Mouse (Mus musculus): ENCODE data around the gene 4931406P16Rik. TPM values are rescaled to one million over a fixed set of nuclear protein-coding genes. Genes with fewer than 3 reads are reported as not detected.
A peak's percentile ranks its signal among the peaks of the same experiment; 100 is the strongest.

The 4931406P16Rik gene
- polyA plus RNA-seq, 1 experiment from 2014 or later, result 37.2 TPM

DNA sequence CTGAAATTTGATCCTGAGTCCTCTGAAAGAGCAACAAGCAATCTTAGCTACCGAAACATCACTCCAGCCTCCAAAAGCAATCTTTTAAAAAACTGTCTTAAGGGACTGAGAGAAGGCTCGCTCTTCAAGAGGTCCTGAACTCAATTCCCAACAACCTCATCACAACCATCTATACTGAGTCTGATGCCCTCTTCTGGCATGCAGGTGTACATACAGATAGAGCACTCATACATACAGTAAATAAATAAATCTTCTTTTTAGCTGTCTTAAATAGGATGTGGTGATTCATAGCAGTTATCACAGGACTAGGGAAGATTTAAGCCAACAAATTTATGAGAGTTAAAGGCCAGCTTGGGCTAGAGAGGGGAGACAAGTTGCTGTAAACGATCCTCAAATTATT is 117.7 kb downstream of the 4931406P16Rik start:
- WGBS, result 49% methylated on average over 3 of the region's 3 CpGs
- peak overlapping the region; percentile 92 for H3K9ac ChIP-seq
- H3K27me3 ChIP-seq (replicated peaks), result no peaks in the 10 kb centered on the region
- ATAC-seq (ENCODE audit: low FRiP score, low read depth), result no peak
- no peak overlapping the region for H3K27ac ChIP-seq
- no peaks in the 10 kb centered on the region for H3K9me3 ChIP-seq
- H3K4me3 ChIP-seq, result peak overlapping the region; percentile 96
- H3K4me2 ChIP-seq (replicated peaks), result peak overlapping the region; percentile 94
- H3K36me3 ChIP-seq, result peaks cover 27% of the 10 kb centered on the region
- 0 out of 2 replicates have a peak, but pooled peaks cover 9% of the 10 kb centered on the region for H3K4me1 ChIP-seq

DNA sequence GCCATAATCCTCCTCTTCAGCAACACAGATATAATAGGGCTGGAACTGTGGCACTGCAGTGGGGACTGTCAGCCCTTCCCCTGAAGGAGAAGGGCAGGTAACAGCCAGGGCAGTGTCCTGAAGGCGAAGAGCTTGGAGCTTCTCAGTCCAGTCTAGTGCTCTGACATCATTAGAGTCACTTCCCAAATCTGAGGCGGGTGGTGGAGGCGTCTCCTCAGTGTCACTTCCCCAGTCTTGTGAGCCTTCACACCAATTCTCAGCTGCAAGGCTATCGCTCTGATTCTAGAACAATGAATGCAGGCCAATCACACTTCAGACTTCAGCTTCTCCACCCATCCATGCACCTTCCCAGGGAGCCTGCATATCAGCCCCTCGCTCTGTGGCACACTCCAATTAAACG is 120.5 kb downstream of the 4931406P16Rik start:
- H3K4me2 ChIP-seq (replicated peaks), result no peak overlapping the region
- H3K27me3 ChIP-seq (replicated peaks), result no peaks in the 10 kb centered on the region
- WGBS, result 89% methylated on average over 6 of the region's 6 CpGs
- peaks cover 45% of the 10 kb centered on the region for H3K36me3 ChIP-seq
- H3K9me3 ChIP-seq, result no peaks in the 10 kb centered on the region
- H3K4me3 ChIP-seq, result no peak overlapping the region
- 0 out of 2 replicates have a peak, but pooled peaks cover 9% of the 10 kb centered on the region for H3K4me1 ChIP-seq
- no peak overlapping the region for H3K27ac ChIP-seq
- H3K9ac ChIP-seq, result no peak overlapping the region
- ATAC-seq (ENCODE audit: low FRiP score, low read depth), result no peak

DNA sequence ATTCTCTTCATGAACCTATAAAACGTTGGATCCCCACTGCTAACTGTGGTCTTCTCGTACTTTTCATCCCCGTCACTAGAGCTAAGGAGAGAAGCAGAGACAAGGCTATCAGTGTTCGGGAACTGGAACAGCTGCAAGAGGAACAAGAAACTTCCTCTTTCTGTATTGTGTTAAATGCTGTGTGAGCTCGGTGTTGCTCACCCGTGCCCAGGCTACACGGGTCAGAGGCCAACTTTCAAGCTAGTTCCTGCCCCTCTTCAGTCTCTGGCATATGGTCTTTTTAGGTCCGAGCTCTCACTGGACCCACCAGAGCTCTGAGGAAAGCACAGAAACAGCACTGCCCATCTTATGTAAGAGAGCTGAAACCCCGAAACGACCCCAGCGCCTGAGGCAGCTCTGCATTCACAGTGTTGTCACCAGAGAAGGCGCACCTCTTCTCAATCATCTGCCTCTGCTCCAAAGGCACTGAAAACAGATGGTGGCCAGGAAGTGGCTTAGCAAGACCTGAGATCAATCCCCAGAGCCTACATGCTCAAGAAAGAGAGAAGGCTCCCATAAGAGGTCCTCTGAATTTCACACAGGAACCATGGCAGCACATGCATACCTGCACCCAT is 123.9 kb downstream of the 4931406P16Rik start:
- Histone ChIP-seq H3K27me3 (replicated peaks) (no peaks in the 10 kb centered on the region), H3K4me1 (no peaks in the 10 kb centered on the region), H3K9me3 (no peaks in the 10 kb centered on the region), H3K4me2 (replicated peaks) (no peak overlapping the region), H3K9ac (no peak overlapping the region), H3K27ac (no peak overlapping the region), H3K36me3 (peaks cover 70% of the 10 kb centered on the region), H3K4me3 (no peak overlapping the region)
- WGBS, result 89% methylated on average over 12 of the region's 12 CpGs
- ATAC-seq (ENCODE audit: low FRiP score, low read depth), result no peak

Other genes starting within 250 kb of the 4931406P16Rik start
- gene Scgb1b30, start 218.1 kb downstream of the 4931406P16Rik start, polyA plus RNA-seq (2016; fragmentation: Nextera tagmentation; extraction: Ambion mirVana), result not detected in 2 replicates
- gene Wtip, start 180.3 kb downstream of the 4931406P16Rik start, polyA plus RNA-seq (2016; fragmentation: Nextera tagmentation; extraction: Ambion mirVana), result 5.4 and 6.4 TPM in 2 replicates
- 219 and 231 TPM in 2 replicates for gene Uba2, start 144.0 kb downstream of the 4931406P16Rik start, polyA plus RNA-seq (2016; fragmentation: Nextera tagmentation; extraction: Ambion mirVana)
- gene Pdcd2l, start 116.9 kb downstream of the 4931406P16Rik start, polyA plus RNA-seq (2016; fragmentation: Nextera tagmentation; extraction: Ambion mirVana), result 66.2 and 77.8 TPM in 2 replicates
- 273 and 294 TPM in 2 replicates for gene Gpi1, start 83.2 kb downstream of the 4931406P16Rik start, polyA plus RNA-seq (2016; fragmentation: Nextera tagmentation; extraction: Ambion mirVana)
- 0.83 TPM in 1 of 2 replicates, not detected in the other for gene Gm6096, start 62.5 kb downstream of the 4931406P16Rik start, polyA plus RNA-seq (2016; fragmentation: Nextera tagmentation; extraction: Ambion mirVana)
- 89.5 and 101 TPM in 2 replicates for gene Lsm14a, start 79.8 kb upstream of the 4931406P16Rik start, polyA plus RNA-seq (2016; fragmentation: Nextera tagmentation; extraction: Ambion mirVana)

All from neural tube, embryonic 12.5 days (tissue).